Mouse (Mus musculus) embryo, embryonic 9.5 days (tissue): ENCODE data around the gene Usp7.
"Not testable (repeated sequence)": the region's sequence is repeated elsewhere in the genome, so short reads cannot be mapped to it uniquely, and the experiment has no call there.

ENCODE experiments used
- DNase-seq: peaks from one replicate; pipeline ENCODE4 v3.0.0-alpha.2; 2017; ENCODE audit errors: extremely low spot score

The Usp7 gene

DNA sequence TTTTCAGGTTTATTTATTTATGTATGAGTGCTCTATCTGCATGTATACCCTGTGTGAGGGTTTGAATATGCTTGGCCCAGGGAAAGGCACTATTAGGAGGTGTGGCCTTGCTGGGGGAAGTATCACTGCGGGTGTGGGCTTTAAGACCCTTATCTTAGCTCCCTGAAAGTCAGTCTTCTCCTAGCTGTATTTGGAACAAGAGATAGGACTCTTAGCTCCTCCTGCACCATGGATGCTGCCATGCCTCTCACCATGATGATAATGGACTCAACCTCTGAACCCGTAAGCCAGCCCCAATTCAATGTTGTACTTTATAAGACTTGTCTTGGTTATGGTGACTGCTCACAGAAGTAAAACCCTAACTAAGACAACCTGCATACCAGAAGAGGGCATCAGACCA is 39.8 kb downstream of the Usp7 start:
- no peak for DNase-seq

DNA sequence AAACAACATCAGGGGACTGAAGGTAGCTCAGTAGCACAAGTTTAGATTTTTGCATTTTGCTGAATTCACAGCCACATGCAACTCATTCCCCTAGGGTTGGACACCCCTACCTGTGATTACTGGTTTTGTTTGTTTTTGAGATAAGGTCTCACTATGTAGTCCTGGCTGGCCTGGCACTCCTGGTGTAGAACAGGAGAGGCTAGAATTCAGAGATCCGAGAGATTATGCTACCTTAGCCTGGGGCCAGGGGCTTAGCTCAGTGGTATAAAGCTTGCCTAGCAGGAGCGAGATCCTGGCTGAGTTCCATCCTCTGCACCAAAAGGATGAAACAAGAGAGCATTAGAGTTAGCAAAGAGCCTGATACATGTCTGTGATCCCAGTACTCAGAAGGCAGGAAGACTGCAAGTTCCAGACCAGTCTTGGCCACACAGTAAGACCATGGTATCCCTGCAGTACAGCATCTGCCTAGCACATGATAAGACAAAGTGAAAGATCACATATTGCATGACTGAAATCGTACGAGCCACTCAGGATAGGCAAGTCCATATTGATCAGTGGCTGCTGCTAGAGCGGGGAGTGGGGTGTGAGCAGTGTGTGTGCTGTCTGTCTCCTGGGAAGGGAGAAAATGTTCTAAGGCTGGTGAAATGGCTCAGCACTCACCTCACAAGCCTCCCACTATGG is 40.4 kb downstream of the Usp7 start:
- DNase-seq, result no peak

DNA sequence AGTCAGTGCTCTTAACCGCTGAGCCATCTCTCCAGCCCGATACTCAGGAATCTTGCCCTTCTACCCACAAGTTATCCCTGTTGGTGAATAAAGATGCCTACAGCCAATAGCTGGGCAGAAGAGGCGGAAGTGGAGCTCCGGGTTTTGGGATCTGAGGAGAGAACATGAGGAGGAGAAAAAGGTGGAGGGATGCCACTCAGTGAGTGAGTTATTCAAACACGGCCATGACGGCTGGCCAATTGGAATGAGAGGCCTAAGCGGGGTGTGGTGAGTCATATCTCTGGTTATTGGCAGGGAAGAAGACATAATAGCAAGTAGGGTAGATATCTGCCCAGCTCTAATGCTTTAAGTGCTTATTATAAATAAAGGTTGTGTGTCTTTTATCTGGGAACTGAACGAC is 43.2 kb downstream of the Usp7 start:
- DNase-seq, result no peak

DNA sequence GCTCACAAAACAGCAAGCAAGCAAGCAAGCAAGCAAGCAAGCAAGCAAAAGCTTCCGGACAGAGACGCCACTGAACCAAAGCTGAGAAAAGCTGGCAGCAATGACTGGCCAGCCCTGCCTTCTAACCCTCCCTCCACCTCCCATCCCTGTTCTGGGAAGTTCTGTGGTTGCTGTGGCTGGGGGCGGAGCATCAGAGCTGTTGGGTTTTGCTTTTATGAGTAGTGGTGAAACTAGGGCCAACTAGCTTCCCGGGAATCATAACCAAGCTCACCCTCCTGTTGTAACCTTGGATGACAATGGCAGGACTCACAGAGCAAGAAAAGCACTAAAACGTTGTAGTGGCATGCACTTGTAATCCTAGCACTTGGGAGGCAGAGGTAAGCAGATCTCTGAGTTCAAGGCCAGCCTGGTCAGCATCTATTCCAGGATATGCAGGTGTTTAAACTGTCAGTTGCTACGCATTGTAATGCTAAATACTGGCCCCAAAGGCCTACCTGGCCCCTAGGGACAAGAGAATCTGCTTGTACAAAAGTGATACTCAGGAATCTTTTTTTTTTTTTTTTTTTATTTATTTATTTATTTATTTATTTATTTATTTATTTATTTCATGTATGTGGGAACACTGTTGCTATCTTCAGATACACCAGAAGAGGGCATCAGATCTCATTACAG is 43.8 kb downstream of the Usp7 start:
- DNase-seq, result no peak

DNA sequence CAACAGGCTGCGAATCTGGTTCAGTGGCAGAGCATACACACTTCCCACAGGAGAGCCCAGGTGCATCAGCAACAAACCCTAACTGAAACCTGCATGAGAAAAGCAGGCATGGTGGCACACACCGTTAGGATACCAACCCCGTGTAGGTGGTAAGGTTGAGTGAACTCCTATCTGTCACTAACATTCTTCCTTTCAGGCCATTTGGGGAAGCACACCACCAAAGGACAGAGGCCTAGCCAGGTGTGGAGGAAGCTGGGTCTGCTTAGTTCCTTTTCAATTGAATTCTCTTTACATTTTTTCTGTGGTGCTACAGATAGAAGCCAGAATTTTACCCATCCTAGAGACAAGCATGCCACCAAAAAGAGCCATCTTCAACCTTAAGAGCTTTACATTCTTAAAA is 44.3 kb downstream of the Usp7 start:
- no peak for DNase-seq

DNA sequence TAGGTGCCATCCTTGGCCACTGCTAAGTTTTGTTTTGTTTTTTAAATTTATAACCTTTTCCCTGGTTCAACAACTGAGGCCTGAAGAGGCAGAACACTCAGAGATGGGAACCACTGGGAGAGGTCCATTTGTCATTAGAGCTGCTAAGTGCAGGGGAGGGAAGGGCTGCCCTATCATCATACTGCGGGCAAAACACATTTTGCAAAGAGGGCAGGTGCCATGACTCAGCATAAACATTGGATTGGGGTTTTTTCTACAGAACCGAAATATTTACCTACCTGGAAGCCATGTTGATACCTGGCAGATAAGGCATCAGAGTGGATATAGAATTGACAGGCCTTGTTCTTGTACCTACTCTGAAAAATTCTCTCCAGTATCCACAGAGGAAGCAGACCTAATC is 45.6 kb downstream of the Usp7 start:
- no peak for DNase-seq

DNA sequence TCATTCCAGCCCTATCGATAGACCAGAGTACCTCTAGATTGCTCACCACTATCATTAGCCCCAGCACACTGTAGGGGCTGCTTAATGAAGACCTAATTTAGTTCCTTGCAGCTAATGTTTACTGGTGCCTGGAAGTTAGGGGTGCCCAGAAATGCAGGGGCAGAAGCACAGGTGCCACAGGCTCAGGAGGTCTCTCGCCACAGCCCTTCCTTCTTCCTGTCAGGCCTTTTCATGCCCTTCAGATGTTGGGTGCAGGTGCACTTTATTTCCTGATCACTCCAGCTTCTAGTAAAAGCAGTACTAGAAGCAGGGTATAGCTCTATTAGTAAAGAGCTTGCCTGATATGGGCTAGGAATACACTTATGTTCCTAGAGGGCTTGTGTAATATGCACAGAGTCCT is 46.4 kb downstream of the Usp7 start:
- no peak for DNase-seq

DNA sequence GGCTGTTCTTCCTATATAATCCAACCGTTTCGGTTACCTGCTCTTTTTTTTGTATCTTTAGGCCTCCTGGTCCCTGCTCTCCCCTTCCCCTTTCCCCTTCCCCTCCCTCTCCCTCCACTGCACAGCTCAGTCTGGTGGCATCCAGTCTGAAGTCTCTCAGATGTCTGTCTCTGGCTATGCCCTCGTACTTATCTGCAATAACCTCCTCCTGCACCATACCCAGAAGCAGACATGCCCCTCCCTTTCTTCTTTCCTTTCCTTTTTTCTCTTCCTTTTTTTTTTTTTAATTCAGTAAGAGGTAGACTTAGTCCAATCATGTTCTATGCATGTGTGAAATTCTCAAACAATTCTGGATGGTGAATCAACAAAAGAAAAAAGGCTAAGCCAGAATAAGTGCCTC is 48.1 kb downstream of the Usp7 start:
- DNase-seq, result no peak

DNA sequence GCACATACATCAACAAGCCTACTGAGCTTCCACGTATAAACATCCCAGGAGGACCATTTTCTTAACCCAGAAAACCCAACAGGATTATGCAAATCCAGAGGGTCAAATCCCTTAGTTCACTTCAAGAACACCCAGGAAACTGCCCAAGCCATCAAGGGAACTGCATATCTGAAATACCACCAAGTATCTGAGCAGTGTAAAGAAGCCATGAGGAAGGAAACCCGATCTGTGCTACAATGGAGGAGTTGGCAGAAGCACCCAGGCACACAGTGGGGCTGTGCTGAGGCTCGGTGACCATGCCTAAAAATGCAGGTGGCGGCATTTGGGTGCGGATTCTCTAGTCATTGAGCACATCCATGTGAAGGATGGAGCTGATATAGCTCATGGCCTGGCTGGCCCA is 50.4 kb downstream of the Usp7 start:
- DNase-seq, result no peak

DNA sequence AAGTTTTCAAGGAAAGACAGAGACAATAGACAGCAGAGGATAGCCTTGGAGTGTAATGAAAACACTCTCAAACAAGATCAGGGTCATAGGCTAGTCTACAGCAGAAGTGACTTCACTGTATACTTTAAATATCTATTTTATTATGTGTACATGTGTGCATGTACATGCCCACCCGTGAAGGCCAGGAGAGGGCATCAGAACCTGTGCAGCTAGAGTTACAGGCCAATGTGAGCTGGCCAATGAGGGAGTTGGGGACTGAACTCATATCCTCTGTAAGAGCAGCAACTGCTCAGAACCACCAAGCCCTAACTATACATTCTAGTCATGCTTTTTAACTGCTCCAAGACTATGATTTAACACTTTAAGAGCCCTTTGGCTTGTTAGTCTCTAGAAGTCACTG is 51.0 kb downstream of the Usp7 start:
- DNase-seq, result no peak

DNA sequence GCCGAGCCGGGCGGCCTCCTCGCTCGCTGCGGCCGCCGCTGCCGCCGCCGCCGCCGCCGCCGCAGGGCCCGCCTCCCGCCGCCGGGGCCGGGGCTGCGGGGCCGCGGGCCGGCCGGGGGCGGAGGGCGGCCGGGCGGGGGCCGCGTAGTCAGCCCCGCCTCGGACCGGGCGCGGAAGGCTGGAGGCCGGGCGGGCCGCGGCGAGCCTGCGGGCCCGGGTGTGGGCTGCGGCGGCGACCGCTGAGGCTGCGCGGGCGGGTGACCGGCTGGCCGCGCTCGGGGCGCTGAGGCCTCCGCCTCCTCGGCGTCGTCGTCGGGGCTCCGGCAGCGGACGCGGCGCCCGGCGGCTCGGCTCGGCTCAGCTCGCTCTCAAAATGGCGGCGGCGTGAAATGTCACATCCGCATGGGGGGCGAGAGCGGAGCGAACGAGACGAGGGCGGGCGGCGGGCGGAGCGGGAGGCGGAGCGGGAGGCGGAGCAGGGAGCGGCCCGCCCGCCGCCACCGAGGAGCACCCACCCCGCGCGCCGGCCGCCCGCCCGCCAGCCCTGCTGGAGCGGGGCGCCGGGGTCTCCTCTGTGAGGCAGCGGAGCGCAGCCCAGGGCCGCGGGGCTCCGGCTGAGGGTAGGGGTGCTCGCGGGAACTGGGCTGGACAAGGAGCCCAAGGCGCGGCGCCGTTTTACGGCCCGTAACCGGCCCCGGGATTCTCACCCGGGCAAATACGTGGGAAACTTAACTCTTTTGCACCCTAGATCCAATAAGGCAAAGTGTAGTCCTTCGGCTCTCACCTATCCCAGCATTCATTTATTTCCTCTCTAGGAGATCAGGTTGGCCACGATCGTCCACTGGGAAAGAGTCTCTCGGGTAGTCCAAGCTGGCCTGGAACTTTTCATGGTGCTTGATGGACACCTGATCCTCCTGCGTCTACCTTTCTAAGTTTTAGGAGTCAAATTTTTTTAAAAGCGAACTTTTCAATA is 53.3 kb downstream of the Usp7 start:
- peak; percentile 89 for DNase-seq

DNA sequence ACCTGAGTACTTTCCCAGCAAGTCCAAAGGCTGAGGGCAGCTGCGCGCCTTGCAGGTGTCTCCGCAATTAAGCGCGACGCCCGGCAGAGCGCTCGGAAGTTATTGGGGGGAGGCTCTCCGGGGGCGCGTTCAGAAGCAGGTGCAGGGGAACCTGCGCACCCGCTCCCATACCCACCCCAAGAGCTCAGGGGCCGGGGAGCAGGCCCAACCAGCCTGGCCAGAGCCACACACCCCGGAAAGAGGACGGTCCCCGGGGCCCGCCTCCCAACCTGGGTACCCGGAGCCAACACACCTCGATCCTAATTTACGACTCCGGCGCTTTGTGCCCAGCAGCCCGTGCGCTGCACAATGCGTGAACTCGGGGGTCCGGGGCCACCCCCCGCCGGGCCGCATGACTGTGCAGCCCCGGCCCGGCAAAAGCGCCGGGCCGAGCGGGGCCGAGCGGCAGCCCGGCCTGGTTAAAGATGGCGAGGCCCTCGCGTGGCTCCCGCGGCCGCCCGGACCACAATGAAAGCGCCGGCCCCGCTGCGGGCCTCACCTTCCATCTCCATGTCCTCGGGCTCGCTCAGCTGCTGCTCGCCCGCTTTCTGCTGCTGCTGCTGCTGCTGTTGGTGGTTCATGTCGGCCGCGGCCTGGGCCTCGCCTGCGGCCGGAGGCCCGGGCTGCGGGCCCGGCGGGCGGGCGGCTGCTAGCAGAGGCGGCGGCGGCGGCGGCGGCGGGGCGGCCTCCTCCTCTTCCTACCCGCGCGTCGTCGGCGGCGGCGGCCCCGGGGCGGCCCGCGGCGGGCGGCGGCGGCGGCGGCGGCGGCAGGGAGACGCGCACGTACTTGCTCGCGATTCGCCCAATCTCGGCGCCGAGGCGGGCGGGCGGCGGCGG is 54.2 kb downstream of the Usp7 start:
- DNase-seq, result peak; percentile 47

DNA sequence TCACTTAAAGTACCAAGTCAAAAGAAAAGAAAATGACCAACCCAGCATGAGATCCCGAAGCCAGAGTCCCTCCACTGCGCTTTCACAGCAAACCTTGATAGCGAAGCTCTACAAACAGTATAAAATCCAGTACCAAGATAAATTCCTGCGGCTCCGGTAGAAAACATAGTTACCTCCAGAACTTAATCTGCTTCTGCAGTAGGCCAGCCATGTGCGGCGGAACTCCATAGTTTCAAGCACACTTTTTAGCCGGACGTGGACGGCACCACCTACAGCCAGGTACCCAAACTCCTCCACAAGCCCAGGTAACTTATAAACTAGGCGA is 54.8 kb downstream of the Usp7 start:
- no peak for DNase-seq

DNA sequence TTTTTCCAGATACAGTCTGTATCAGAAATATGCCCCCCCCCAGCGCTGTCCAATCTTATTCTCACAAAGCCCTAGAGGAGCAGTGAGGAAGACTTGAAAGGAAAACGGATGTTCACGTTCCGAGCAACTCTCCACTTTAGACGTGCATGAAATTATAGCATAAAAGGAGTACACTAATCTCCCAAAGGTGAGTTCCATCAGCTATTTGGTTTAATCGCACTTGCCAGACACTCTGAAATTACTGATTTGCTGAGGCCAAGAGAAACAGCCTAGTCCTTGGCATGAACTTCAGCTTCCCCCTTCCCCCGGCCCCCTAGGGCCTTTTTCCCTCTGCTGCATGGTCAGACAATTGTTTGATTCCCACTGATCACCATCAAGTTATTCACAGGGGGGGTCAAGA is 55.4 kb downstream of the Usp7 start:
- DNase-seq, result no peak

DNA sequence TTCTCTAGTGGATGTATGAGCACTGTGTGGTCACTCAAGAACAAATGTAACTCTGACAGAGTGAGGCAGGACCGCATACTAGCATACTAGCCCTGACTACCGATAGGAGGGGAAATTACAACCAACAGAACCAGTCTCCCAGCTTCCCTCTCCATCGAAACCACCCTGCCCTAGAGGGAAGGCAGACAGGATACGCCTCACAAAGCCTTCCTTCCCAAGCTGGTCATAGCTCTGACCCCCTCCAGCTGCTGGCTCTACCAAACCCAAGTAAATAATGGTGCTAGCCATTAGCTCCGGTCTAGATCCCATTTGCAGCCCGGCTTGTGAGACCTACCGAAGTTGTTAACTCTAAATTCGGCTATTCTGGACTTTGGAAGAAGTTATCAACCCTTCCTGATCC is 56.1 kb downstream of the Usp7 start:
- no peak for DNase-seq

DNA sequence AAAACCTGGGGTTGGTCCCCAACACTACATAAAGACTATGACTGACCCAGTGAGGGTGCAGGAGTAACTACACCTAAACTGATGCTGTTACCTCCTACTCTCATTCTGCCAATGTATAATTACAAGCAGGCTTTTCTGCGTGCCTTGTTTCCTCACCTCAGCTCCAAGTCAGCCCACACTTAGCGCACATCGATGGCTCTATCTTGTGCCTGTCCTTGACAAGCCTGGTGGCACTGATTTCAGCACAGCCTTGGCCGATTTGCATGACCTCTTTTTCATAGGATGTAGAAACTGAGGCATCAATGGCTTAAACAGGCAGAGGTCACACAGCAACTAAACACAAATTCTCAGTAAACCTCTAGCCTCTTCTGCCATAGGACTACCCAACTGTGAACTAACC is 57.4 kb downstream of the Usp7 start:
- DNase-seq, result no peak

DNA sequence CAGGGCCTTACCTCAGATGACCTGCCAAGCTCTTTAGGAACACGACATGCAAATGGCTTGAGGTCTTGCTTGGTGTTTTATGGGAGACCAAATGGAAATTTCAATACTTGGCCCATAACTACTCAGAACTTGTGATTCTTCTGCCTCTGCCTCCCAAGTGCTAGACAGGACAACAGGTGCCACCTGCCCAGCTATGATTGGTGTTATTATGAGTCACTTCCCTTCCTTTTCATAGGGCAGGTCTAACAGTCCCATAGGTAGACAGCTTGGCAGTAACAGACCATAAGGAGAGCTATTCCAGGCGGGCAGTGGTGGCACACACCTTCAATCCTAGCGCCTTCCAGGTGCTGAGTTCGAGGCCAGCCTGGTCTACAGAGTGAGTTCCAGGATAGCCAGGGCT is 58.5 kb downstream of the Usp7 start:
- DNase-seq, result no peak

DNA sequence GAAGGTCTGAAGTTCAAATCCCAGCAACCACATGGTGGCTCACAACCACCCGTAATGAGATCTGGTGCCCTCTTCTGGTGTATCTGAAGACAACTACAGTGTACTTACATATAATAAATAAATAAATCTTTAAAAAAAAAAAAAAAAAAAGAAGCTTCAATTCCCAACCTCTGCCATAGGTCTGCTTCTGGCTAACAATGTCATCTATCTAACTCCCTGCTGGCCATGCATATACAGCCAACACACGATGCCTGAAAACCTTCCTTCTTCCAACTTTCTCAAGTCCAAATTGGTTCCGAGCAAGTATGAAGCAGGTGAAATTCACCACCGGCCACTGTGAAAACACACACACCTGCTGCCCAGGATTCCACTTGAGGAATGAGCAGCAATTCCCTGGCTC is 59.7 kb downstream of the Usp7 start:
- not testable (repeated sequence) for DNase-seq

DNA sequence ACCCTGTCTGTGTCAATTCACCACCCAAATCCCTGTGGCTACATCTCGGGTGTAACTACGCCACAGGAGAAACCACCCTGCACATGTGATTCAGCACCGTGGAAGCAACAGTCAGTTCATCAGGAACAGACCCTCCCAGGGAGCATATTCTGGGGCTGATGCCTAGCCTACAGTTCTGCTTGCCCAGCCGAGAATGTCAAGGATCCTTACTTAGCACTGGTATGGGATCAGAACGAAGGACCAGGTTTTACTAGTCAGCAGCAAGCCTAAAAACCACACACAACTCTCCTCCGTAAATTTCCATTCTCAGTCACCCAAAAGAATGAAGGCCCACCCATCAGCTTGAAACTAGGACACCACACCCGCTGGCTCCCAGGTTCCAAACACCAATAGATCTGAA is 60.5 kb downstream of the Usp7 start:
- DNase-seq, result no peak

DNA sequence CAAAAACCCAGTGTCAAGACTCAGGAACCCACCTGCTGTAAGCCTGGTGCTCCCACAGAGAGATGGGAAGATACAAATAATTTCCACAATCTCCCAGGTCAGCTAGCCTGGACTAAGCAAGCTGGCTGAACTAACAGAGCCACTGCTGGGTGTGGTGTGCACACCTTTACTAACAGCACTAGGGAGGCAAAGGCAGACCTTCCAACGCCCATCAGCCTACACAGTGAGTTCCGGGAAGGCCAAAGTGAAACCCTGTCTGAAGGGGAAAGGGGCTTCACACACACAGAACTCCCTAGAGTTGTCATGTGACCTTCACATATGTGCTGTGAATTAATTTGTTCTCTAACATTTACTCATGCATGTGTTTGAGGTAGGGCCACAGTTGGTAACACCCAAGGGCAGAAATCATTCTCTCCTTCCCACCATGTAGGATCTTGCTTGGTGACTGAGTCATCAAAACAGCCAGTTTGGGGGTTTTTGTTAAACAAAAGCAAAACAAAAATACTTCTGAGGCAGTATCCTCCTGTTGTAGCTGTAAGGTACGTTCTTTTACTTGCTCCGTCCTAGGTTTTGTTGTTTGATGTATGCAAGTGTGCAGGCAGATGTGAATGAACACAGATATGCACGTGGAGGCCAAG is 63.9 kb downstream of the Usp7 start:
- DNase-seq, result no peak

DNA sequence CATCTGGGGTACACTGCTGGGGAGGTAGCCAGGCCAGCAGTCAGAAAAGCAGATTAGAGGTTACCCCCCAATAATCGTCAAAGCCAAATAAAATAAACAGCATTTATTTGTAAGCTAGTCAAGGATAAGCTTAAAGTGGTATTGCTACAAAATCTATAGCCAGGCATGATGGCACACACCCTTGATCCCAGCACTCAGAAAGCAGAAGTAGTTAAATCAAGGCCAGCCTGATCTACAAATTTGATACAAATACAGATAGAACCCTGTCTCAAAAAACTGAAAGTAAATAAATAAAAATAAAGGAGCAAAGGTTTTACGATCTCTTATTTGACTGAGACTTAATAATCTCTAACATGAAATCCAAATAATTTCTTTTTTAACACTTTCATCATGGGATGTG is 66.3 kb downstream of the Usp7 start:
- no peak for DNase-seq
